Mouse (Mus musculus): Measurements from ENCODE around the gene Dennd1b. TPM values are rescaled to one million over a fixed set of nuclear protein-coding genes. Genes with fewer than 3 reads are reported as not detected.

Dennd1b gene
- total RNA-seq, 2 experiments from 2014 or later, result 22.2 to 23.5 TPM

DNA sequence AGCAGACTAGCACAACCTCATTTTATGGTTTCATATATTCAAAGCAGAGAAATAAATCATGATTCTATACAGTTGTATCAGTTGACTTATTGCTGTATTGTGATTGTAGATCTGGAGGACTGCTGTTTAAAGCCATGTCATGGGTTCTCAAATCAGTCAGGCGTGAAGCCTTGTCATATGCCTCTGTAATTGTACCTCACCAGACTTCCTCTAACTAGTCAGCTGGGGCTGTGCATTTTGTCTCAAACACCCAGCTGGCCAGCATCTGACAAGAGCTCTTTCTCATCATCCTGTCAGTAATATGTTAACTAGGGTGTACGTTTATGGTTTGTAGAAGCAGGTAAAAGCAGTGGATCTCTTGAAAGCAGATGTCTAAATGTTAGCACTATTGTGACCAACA lies 104.0 kb downstream of the Dennd1b start:
- intact Hi-C loops (cut with DNase I), result no loop called here
- no peak for DNase-seq

GRCm38 (mm10) chr1:139071015-139071414 lies 107.8 kb downstream of the Dennd1b start:
- DNase-seq, result no peak
- intact Hi-C loops (cut with DNase I), result no loop called here

- no peak for DNase-seq
- intact Hi-C loops (cut with DNase I), result no loop called here
These were observed 112.4 kb downstream of the Dennd1b start for GRCm38 (mm10) chr1:139075671-139076070.

DNA sequence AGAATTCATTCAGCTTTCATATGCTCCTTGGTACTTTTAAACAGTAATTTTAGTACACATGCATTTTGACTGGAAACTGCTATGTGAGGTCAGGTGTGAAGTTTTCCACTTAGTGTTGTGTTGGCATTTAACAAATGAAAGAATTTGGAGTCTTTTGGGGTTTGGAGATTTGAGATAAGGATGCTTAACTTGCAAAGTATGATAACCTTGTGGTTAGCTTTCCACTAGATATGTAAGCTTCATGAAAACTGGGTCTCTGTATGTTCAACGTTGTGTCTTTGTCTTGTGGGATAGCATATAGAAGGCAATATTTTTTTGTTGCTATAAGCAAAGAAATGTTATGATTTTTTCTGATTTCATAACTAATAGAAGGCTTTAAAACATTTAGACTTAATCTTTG lies 114.8 kb downstream of the Dennd1b start:
- intact Hi-C loops (cut with DNase I), result loop anchor here (2.0 kb wide), 1 partner anchor 243 kb away; no protein-coding TSS in a partner anchor
- no peak for DNase-seq

- intact Hi-C loops (cut with DNase I), result loop anchor here (2.0 kb wide), 1 partner anchor 244 kb away; no protein-coding TSS in a partner anchor
These were observed 115.8 kb downstream of the Dennd1b start for GRCm38 (mm10) chr1:139079000-139079399.

GRCm38 (mm10) chr1:139079523-139079922 lies 116.3 kb downstream of the Dennd1b start:
- no peak for DNase-seq
- intact Hi-C loops (cut with DNase I), result loop anchor here (2.0 kb wide), 1 partner anchor 245 kb away; no protein-coding TSS in a partner anchor

More at GRCm38 (mm10) chr1:139079000-139079399, 115.8 kb downstream of the Dennd1b start:
- no peak for DNase-seq

DNA sequence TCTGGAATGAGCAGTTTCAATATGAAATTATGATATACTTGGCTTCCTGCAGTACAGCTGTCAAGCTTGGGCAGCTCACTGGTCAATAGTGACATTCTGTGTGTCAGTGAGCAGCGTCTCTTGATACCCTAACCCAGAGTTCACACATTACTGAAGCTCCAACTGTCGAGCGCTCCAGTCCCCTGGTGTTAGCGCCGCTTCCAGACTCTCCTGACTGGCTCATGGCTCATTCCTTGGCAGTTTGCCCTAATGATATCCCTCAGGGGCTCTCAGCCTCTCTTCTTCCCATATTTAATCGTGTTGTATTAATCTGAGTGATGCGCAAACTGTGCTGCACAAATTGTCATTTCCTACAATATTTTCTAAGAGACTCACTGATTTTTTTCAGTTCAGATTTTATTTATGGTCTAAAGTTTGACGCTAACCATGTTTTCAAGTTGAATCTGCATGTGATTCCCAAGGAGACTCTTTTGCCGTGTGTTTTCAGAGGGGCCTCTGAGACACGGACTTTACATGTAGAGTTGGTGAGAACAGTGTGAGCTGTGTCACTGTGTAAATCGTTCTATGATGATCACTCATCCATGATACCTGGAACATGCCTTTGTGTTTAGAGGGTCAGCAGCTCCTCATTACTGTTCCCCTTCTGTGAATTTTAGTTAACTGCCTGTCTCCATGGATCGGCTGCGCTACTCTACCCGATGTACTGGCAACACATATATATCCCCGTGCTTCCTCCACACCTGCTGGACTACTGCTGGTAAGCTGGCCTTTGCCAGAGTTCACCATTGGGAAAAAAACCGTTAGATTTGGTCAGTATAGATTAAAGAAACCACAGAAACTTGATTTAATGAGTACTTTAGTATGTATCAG lies 117.5 kb downstream of the Dennd1b start:
- peak; percentile 42 to 57 for DNase-seq
- intact Hi-C loops (cut with DNase I), result loop anchor here (5.0 kb wide), 3 partner anchors 118 to 223 kb away; partner anchors contain the start of genes 2310009B15Rik and Dennd1b

DNA sequence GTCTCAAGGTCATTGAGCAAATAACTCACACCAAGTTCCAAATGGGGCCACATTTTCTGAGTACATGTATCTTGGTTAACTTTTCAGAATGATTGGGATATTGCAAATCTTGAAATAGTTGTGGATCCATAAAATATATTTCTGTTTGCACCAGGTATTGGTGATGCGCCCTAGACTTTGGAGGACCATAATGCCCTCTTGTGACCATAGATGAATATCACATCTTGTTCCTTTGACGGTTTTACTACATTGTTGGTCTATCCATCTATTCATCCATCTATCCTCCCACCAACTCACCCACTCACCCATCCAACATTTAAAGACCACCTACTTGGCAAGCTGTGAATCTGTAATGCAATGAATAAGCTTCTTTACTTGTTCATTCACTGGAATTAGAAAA lies 120.1 kb downstream of the Dennd1b start:
- no peak for DNase-seq
- intact Hi-C loops (cut with DNase I), result loop anchor here (5.0 kb wide), 3 partner anchors 121 to 226 kb away; partner anchors contain the start of genes 2310009B15Rik and Dennd1b

GRCm38 (mm10) chr1:139087564-139087963 lies 124.3 kb downstream of the Dennd1b start:
- no peak for DNase-seq
- intact Hi-C loops (cut with DNase I), result no loop called here

- intact Hi-C loops (cut with DNase I), result no loop called here
- no peak for DNase-seq
These were observed 127.5 kb downstream of the Dennd1b start for GRCm38 (mm10) chr1:139090744-139091143.

DNA sequence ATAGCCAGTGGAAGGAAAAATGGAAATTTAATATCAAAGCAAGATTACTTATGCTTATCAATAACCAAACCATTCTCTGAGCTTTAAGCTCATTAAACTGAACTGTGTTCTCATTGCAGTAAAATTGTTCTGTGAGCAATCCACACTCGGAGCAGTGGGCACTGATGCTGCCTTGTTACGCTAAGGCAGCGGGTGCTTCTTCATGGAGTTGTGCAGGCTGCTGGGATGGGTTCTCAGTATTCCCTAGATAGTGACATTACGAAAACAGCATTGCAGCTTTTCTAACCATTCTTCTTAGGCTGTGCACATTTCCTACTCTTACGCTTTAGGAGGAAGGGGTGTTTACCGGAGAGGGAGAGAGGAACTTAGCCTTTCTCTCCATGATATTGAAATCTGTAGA lies 128.5 kb downstream of the Dennd1b start:
- intact Hi-C loops (cut with DNase I), result no loop called here
- DNase-seq, result no peak

GRCm38 (mm10) chr1:139092144-139092543 lies 128.9 kb downstream of the Dennd1b start:
- intact Hi-C loops (cut with DNase I), result no loop called here
- no peak for DNase-seq

DNA sequence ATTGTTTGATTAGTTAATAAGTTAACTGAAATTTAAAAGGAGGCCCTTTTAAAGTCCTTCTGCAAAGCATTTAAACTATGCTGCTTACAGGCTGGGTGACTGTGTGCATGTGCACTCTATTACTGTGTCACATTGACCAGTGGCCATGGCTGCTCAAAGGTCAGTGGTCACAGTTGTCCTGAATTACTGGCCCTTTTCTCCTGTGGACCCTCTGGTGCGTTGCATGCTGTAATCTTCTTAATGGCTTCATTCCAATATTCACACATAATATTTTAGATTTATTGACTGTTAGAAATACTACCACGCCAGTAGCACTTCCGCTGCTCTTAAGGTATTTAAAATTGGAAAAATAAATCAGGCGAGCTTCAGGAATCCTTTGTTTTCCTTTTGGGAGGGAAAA lies 129.5 kb downstream of the Dennd1b start:
- intact Hi-C loops (cut with DNase I), result no loop called here
- no peak for DNase-seq

- intact Hi-C loops (cut with DNase I), result no loop called here
- DNase-seq, result no peak
These were observed 133.1 kb downstream of the Dennd1b start for GRCm38 (mm10) chr1:139096369-139096768.

- intact Hi-C loops (cut with DNase I), result no loop called here
- no peak for DNase-seq
These were observed 134.9 kb downstream of the Dennd1b start for GRCm38 (mm10) chr1:139098088-139098487.

DNA sequence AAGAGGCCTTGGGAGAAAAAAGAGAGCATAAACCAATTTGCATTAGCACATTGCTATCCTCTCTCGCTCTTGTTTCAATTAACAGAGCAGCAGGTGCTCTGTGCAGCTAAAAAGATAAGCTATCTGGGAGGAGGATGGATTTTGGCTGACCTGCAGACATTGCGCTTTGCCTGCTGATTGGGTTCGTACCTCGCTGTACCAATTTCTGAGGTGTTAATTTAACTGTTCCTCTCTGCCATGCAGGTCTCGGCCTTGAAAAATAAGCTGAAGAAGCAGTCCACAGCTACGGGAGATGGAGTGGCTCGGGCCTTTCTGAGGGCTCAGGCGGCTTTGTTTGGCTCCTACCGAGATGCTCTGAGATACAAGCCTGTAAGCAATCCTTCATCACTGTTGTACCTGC lies 138.5 kb downstream of the Dennd1b start:
- intact Hi-C loops (cut with DNase I), result no loop called here
- DNase-seq, result no peak

- DNase-seq, result no peak
- intact Hi-C loops (cut with DNase I), result no loop called here
These were observed 145.0 kb downstream of the Dennd1b start for GRCm38 (mm10) chr1:139108251-139108650.

DNA sequence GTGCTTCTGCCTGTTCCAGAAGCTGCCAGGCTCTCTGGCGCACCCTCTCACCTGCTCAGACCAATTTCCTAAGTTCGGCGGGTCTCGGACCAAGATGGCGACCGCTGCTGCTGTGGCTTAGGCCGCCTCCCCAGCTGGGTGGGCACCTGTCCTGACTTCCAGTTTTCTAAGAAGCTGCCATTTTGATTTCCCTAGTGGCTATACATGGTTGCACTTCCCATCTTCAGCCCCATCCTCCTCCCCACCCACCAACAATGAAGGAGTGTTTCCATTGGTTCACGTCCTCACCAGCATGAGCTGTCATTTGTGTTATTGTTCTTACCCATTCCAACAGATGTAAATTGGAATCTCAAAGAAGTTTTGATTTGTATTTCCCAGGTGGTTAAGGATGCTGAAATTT lies 159.4 kb downstream of the Dennd1b start:
- DNase-seq, result no peak
- intact Hi-C loops (cut with DNase I), result no loop called here

DNA sequence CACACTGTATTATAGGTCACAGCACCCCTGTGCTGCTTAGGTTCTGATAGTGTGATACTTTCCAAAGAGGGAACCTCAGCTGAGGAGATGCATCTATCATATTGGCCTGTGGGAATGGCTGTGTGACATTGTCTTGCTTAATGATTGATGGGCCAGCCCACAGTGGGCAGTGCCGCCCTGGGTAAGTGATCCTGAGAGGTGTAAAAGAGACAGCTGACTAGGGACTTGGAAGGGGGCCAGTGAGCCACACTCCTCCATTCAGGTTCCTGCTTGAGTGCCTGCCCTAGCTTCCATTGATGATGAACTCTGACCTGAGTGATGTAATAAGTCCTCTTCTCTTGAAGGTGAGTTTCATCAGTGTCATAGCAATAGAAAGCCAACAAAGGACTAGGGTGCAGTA lies 176.4 kb downstream of the Dennd1b start:
- intact Hi-C loops (cut with DNase I), result no loop called here
- no peak for DNase-seq

DNA sequence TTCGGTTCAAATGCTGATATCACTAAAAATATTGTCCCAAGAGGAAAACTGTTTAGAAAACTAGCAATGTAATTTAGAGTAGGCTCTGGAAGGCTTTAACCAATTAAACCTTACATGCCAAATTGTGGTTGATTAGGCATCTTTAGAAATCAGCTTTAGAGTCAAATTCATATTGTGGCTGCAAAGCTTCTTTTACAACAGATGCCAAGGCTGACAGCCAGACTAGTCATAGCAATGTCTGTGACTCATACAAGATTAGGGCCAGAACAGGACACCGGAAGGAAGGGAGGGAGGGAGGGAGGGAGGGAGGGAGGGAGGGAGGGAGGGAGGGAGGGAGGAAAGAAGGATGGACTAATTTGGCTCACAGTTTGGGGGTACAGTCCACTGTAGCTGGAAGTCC lies 182.3 kb downstream of the Dennd1b start:
- intact Hi-C loops (cut with DNase I), result no loop called here
- no peak for DNase-seq

DNA sequence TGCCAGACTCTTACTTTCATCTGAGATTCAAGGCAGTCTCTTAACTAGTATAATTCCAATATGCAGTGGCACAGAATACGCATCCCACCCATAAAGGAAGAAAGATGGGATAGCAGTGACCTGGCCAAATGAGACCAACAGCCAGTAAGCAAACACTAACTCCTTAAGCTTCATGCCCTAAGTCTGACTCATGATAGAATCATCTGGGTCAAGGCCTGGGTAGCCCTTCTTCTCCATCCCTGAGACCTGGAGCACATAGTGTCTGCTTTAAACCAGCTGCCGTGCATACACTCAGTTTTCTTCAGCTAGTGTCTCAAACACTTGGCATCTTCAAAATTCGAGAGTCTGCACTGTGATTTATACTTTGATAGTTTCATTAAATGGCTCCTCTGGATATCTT lies 183.1 kb downstream of the Dennd1b start:
- intact Hi-C loops (cut with DNase I), result no loop called here

GRCm38 (mm10) chr1:139153006-139153405 lies 189.8 kb downstream of the Dennd1b start:
- intact Hi-C loops (cut with DNase I), result no loop called here
- DNase-seq, result no peak

More for the DNA sequence above, 183.1 kb downstream of the Dennd1b start:
- no peak for DNase-seq

Measured in heart, postnatal 14 days (tissue).